Mouse (Mus musculus) megakaryocyte-erythroid progenitor cell, adult 5 weeks (primary cell): ENCODE data around the gene Adamtsl5. TPM values are rescaled to one million over a fixed set of nuclear protein-coding genes. Genes with fewer than 3 reads are reported as not detected.

Experiments
- polyA plus RNA-seq: library from polyadenylated mRNA; stranded (reverse); fragments of >175 nt; gene quantifications from 2 replicates; pipeline ENCODE4 v1.2.3, GENCODE M21; 2012

Adamtsl5 gene
- 7.0 and 10.4 TPM in 2 replicates for polyA plus RNA-seq

DNA sequence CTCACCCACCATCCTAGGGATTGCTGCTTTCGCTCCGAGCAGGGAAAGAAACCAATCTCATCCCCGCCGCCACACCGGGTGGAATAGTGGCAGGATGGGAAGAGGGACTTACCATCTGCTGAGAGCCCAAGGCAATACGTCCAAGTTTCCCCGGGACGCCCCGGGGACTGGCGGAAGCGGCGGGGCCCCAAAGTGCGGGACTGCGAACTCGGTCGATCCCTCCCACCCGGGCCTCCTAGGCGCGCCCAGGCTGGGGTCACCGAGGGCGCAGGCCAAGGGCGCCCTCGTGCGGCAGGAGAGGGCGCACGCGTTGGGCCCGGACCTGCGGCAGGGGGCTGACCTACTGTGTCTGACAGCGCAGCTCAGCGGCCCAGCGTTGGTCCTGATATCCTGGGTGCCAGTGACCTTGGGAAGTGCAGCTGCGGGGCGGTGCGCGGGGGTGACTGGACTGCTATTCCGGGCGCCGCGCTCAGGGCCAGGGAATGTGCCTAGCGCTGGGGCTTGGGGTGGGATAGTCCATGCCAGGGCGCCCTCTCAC lies at the start of gene Adamtsl5:
Gene Adamtsl5, minus strand, starts transcription at position 169 of the 538 bp plus-strand sequence.

GRCm38 (mm10) chr10:80387522-80387959 lies 39.3 kb upstream of the Adamtsl5 start, which contains the start of gene Mex3d:
Mex3d (minus strand) TSS chr10:80387659.

GRCm38 (mm10) chr10:80356001-80356682 lies 7.9 kb upstream of the Adamtsl5 start, which contains the start of gene Plk5:
Plk5 (plus strand) TSS chr10:80356459.

GRCm38 (mm10) chr10:80329273-80330081 lies 18.7 kb downstream of the Adamtsl5 start, which contains the start of the genes Pcsk4 and Reep6:
Pcsk4 (minus strand) TSS chr10:80329498.
Reep6 (plus strand) TSS chr10:80329953.

DNA sequence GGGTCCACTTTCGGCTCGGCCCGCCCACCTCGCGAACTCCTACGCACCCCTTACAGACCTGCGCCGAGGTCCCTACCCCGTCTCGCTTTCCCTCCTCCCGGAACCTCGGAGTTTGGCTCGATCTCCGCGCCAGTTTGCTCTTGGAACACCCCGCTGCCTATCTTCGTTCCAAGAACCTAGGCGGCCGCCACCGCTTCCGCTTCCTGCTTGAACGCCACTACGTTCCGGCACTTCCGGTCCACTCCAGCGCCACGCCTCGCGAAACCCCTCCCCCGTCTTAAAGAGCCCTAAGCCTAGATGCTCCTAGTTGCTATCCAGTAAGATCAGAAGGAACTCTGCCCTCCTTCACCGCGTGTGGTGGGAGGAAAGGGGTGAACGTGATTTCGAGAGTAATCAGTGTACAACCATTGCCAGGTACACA lies 27.9 kb downstream of the Adamtsl5 start, which contains the start of gene 2310011J03Rik:
Gene 2310011J03Rik, minus strand, starts transcription at position 198 of the 421 bp plus-strand sequence.

DNA sequence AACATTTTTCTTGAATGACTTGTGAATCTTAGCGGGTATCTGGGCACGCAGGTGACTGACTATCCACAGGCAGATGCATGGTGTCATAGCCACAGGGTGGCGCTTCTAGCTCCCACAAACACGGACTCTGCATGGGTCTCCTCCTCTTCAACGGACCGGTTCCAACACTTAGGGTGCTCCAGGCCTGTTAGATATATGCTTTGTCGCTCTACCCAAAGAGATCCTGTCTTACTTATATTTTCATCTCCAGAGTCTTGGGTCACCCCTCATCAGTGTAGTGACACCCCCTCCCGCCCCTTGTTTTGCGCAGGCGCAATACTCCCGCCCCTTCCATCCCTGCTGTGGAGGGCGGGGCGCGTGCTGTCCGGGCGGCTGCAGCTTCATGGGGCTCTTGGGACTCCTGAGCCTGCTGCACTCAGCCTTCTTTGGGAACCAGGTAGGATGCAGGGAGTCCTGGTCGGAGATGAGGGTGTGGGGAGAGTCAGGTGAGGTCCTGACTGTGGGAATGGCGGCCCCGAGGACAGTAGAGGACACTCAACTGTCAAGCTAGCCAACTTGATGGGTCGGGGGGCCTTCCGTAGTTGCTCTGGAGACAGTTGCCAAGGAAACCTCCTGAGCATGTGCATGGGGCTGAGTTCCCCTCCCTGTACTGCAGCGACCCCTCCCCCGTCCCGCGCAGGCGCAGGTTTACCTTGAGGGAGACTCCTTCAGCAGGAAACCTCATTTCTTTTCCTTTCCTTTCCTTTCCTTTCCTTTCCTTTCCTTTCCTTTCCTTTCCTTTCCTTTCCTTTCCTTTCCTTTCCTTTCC lies 52.4 kb downstream of the Adamtsl5 start, which contains the start of gene Apc2:
Gene Apc2, plus strand, starts transcription at position 360 of the 808 bp plus-strand sequence.

GRCm38 (mm10) chr10:80292251-80293146 lies 55.7 kb downstream of the Adamtsl5 start, which contains the start of gene Rps15:
Rps15 (plus strand) TSS chr10:80292453.

Other genes with a start within 250 kb of the Adamtsl5 start
- 77.6 and 78.0 TPM in 2 replicates for gene Sbno2, start 242.8 kb downstream of the Adamtsl5 start, polyA plus RNA-seq
- gene Stk11, start 232.6 kb downstream of the Adamtsl5 start, polyA plus RNA-seq: 176 and 185 TPM in 2 replicates
- 1,245 and 1,266 TPM in 2 replicates for gene Atp5d, start 209.8 kb downstream of the Adamtsl5 start, polyA plus RNA-seq
- 32.3 and 53.4 TPM in 2 replicates for gene Cbarp, start 207.6 kb downstream of the Adamtsl5 start, polyA plus RNA-seq
- gene Midn, start 200.1 kb downstream of the Adamtsl5 start, polyA plus RNA-seq: 312 and 336 TPM in 2 replicates
- 43.7 and 63.7 TPM in 2 replicates for gene Cirbp, start 182.4 kb downstream of the Adamtsl5 start, polyA plus RNA-seq
- gene 1600002K03Rik, start 175.5 kb downstream of the Adamtsl5 start, polyA plus RNA-seq: 9.2 and 11.3 TPM in 2 replicates
- gene Efna2, start 168.9 kb downstream of the Adamtsl5 start, polyA plus RNA-seq: 1.1 and 2.4 TPM in 2 replicates
- 29.1 and 31.3 TPM in 2 replicates for gene Mum1, start 122.0 kb downstream of the Adamtsl5 start, polyA plus RNA-seq
- gene Ndufs7, start 99.3 kb downstream of the Adamtsl5 start, polyA plus RNA-seq: 178 and 185 TPM in 2 replicates
- gene Gamt, start 87.4 kb downstream of the Adamtsl5 start, polyA plus RNA-seq: 5.0 and 5.2 TPM in 2 replicates
- gene Dazap1, start 86.9 kb downstream of the Adamtsl5 start, polyA plus RNA-seq: 594 and 636 TPM in 2 replicates
- gene Rps15, start 56.0 kb downstream of the Adamtsl5 start, polyA plus RNA-seq: 9,463 and 9,670 TPM in 2 replicates
- 0.43 and 0.77 TPM in 2 replicates for gene Apc2, start 52.4 kb downstream of the Adamtsl5 start, polyA plus RNA-seq
- 74.9 and 88.4 TPM in 2 replicates for gene 2310011J03Rik, start 27.9 kb downstream of the Adamtsl5 start, polyA plus RNA-seq
- 18.0 and 23.1 TPM in 2 replicates for gene Pcsk4, start 18.9 kb downstream of the Adamtsl5 start, polyA plus RNA-seq
- gene Reep6, start 18.5 kb downstream of the Adamtsl5 start, polyA plus RNA-seq: 13.1 and 18.3 TPM in 2 replicates
- 0.23 and 0.25 TPM in 2 replicates for gene Plk5, start 8.0 kb upstream of the Adamtsl5 start, polyA plus RNA-seq
- gene Mex3d, start 39.2 kb upstream of the Adamtsl5 start, polyA plus RNA-seq: 29.8 and 33.4 TPM in 2 replicates
- gene Mbd3, start 51.1 kb upstream of the Adamtsl5 start, polyA plus RNA-seq: 234 and 278 TPM in 2 replicates
- gene Uqcr11, start 58.4 kb upstream of the Adamtsl5 start, polyA plus RNA-seq: 1,352 and 1,389 TPM in 2 replicates
- gene Tcf3, start 85.2 kb upstream of the Adamtsl5 start, polyA plus RNA-seq: 552 and 623 TPM in 2 replicates
- 0.01 and 0.04 TPM in 2 replicates for gene Onecut3, start 146.4 kb upstream of the Adamtsl5 start, polyA plus RNA-seq
- 0.06 and 0.09 TPM in 2 replicates for gene Atp8b3, start 190.7 kb upstream of the Adamtsl5 start, polyA plus RNA-seq
- gene Rexo1, start 213.1 kb upstream of the Adamtsl5 start, polyA plus RNA-seq: 237 and 340 TPM in 2 replicates
- gene Klf16, start 228.9 kb upstream of the Adamtsl5 start, polyA plus RNA-seq: 120 and 125 TPM in 2 replicates
- 412 and 620 TPM in 2 replicates for gene Abhd17a, start 241.9 kb upstream of the Adamtsl5 start, polyA plus RNA-seq